Mouse (Mus musculus) heart, postnatal 36 days (tissue): ENCODE results near the gene Relt. TPM values are rescaled to one million over a fixed set of nuclear protein-coding genes. Genes with fewer than 3 reads are reported as not detected.

ENCODE experiments used
- DNase-seq, 2 experiments: peaks; one replicate each; pipeline ENCODE4 v3.0.0; 2021 to 2022
- intact Hi-C: fragments of 180-260 bp; cut with DNase I; formaldehyde crosslinking; loops from one replicate; pipeline ENCODE4 v1.15.1; 2025
- total RNA-seq, 2 experiments: library from RNA; stranded (reverse); gene quantifications; 2 replicates each; pipeline ENCODE4 v1.2.3; 2021

Gene Relt
- total RNA-seq, 2 experiments from 2014 or later: 2.1 to 3.1 TPM

GRCm38 (mm10) chr7:100876771-100877170 is 13.5 kb upstream of the Relt start:
- no peak for DNase-seq
- intact Hi-C loops: no loop called here

DNA sequence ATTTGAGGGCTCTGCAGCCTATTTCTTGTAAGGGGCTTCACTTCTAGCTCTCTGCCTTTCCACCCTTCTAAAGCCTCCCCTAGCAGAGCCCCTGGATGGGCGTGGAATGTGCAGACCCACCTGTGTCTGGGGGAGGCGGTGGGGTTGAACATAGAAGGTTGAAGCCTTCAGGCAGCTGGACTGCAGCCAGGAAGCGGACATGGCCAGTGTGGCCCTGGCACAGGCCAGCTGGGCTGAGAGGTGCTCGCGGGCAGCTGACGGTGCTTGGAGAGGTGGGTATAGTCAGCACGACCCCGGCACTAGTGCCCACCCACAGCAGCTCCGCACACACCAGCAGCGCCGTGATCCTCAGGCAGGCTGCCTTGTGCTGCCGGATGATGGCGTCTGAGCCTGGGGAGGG is 13.0 kb upstream of the Relt start:
- DNase-seq: no peak
- intact Hi-C loops: no loop called here

DNA sequence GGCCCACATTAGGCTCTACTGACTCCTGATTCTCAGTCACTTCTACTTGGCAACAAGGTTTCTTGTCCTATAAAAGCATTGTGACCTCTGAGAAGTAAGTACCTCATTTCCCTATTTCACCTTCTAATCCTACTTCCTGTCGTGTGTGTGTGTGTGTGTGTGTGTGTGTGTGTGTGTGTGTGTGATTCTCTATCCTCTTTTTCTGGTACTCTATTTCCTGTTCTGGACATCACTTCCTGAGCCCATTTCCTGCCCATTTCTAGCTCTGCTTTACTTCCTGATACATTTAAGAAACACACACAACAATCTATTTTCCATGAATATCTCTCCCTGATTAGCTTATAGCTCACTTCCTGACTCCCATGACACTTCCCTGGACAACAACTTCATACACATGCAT is 12.6 kb upstream of the Relt start:
- intact Hi-C loops: no loop called here
- DNase-seq: no peak

DNA sequence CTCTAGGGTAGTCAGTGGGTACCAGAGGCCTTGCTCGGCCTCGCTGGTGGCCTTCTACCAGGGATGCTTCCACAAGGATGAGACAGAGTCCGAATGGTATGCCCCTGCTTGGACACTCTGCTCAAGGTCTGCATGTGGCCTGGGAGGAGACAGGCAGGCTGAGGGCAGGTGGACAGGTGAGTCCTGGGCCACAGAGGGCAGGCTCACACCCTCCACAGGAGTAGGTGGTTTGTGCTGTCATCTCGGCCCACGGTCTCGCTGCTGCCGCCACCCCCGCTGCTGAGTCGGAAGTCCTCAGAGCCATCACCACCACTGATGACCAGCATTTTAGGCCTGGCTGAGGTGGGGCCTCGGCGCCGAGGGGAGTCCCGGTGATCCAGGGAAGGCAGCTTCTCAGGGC is 10.0 kb upstream of the Relt start:
- DNase-seq: no peak
- intact Hi-C loops: no loop called here

DNA sequence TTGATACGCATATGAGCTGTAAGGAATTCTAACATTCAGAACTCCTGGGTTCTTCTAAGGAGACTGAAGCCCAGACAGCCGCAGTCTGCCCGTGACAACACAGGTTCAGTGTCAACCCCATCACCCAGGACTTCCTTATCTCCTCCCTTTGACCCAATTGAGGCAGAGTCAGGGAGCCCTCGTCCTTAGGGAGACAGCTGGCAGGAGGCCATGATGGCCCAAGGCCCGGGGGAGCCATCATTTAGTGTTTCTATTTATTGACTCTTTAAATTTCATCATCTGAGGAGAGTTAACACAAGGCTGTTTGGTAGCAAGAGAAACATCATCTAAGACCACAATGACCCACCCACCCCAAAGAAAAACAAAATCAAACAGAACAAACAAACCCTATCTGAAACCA is 8.6 kb upstream of the Relt start:
- intact Hi-C loops: no loop called here
- DNase-seq: peak; percentile 52 to 56

DNA sequence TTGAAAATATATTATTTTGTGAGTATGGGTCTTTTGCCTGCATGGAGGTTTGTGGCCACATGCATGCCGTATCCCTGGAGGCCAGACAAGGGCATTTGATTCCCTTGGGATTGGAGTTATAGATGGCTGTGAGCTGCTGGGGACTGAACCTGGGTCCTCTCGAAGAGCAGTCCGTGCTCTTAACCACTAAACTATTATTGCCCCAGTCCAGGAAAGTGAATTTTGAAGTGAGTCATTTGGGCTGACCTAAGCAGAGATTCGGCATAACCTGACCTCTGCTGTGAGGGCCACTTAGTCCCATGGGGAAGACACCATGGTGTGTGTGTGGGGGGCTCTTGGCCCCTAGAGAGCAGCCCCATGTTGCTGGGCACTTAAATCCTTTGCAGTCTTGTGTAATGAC is 8.1 kb upstream of the Relt start:
- DNase-seq: no peak
- intact Hi-C loops: no loop called here

- DNase-seq: no peak
- intact Hi-C loops: loop anchor here (5.0 kb wide), 1 partner anchor 348 kb away; no protein-coding TSS in a partner anchor
These were observed 6.8 kb upstream of the Relt start for GRCm38 (mm10) chr7:100869877-100870629.

GRCm38 (mm10) chr7:100868551-100868950 is 5.3 kb upstream of the Relt start:
- DNase-seq: no peak
- intact Hi-C loops: loop anchor here (5.0 kb wide), 1 partner anchor 346 kb away; no protein-coding TSS in a partner anchor

GRCm38 (mm10) chr7:100867561-100867960 is 4.3 kb upstream of the Relt start:
- intact Hi-C loops: loop anchor here (2.0 to 5.0 kb wide), 2 partner anchors 183 to 345 kb away; no protein-coding TSS in a partner anchor

DNA sequence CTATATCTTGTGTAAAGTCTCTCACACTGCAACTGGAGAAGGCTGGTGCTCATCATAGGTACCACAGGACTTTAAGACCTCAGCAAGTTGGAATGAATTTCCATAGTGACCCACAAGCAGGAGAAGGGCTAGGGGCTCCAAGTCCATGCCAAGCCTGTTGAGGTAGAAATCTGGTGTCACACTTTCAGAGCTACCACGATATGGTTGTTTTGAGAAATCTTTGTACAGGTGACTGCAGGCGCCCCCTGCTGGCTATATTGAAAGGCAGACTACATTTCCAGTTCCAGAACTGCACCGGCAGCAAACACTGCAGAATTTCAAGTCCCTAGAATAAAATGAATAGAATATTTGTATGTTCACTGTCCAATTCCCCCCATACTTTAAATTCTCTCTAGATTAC is 3.4 kb upstream of the Relt start:
- intact Hi-C loops: loop anchor here (1.0 to 5.0 kb wide), 3 partner anchors 18 to 344 kb away; no protein-coding TSS in a partner anchor
- DNase-seq: peak; percentile 69 to 74

More at GRCm38 (mm10) chr7:100867561-100867960, 4.3 kb upstream of the Relt start:
- DNase-seq: no peak

DNA sequence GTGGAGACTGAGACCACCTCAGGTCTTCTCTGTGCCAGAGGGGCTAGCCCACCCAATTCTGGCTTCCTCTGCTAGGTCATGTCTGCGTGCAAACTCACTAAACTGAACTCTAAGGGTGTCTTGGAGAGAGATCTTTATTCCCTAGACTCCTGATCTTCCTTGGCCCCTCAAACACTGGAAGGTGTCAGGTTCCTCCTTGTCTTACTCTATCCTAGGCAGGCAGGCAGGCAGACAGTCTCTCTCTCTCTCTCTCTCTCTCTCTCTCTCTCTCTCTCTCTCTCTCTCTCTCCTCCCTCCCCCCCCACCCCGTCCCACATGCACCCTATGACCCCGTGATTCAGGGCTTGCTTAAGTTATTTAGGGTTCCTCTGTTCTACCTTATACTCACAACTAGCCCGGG is 893 bp downstream of the Relt start:
- no peak for DNase-seq
- intact Hi-C loops: no loop called here

- intact Hi-C loops: no loop called here
- no peak for DNase-seq
These were observed 2.0 kb downstream of the Relt start for GRCm38 (mm10) chr7:100861209-100861608.

DNA sequence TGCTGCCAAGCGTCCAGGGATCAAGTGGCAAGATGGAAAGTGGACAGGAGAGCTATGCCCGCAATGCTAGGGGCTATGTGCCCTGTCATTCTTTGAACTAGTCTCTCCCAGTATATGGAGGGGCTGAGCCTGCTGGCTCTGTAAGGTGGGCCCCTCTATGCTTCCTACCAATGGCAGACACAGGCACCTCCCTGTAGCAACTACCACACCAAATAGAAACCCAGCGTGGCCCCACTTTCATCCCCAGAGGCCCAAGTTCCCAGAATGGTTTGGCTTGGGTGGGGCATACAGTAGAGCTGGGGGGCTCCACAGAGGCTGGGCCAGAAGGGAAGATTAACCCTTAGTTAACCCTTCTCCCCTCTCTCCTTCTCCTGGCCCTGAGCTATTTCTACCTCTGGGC is 2.8 kb downstream of the Relt start:
- DNase-seq: no peak
- intact Hi-C loops: no loop called here

DNA sequence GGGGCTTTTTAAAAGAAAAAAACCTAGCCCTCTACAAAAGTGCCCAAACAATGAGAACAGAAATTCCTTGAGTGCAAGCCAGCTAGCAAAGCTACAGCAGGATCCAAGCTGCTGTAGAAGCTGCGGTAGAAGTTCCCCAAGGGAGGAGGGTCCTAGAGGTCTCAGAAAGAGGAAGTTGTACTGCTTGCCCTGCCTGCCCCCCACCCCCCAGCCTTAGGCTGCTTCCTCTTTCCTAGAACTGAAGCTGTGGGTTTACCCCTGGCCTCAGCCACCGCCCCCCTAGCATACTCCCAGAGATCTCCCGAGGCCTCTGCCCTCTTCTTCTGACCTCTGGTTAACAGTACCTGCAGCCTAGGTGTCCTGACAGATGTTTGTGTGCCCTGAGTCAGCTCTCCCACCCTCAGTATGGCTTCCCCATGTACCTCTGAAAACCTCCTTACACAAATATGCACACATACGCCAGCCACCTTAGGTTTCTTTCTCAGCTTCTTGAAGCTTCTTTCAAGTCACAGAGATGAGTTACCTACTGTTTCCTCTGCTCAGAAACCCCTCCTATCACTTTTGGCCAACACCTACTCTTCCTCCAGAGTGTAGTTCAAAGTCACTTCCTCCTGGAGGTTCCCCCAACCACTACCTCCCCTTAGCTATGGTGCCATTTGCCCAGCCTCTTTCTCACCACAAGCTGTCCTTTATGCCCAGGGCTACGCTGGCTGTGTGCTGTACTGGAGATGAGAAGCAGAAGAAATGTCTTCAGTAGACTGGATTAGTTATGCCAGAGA is 7.3 kb downstream of the Relt start:
- intact Hi-C loops: no loop called here
- no peak for DNase-seq

DNA sequence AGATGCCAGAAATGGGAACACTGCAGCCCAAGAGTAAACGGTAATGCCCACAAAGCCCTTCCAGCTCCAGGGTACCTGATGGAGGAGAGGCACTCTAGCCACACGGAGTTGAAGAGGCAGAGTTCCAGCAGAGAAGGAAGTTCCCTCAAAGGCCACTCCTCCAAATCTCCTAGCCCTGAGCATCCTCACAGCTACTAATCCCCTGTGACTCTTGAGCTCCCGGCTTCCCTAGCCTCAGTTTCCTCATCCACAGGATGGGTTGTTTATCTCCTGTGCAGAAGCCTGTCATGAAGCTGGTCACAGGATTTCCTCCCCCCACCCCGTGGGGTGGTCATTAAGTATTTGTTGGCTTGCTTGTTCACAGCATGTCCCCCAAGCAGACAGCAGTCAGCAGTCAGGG is 7.9 kb downstream of the Relt start:
- DNase-seq: no peak
- intact Hi-C loops: no loop called here

- intact Hi-C loops: no loop called here
- no peak for DNase-seq
These were observed 8.4 kb downstream of the Relt start for GRCm38 (mm10) chr7:100854861-100855260.

DNA sequence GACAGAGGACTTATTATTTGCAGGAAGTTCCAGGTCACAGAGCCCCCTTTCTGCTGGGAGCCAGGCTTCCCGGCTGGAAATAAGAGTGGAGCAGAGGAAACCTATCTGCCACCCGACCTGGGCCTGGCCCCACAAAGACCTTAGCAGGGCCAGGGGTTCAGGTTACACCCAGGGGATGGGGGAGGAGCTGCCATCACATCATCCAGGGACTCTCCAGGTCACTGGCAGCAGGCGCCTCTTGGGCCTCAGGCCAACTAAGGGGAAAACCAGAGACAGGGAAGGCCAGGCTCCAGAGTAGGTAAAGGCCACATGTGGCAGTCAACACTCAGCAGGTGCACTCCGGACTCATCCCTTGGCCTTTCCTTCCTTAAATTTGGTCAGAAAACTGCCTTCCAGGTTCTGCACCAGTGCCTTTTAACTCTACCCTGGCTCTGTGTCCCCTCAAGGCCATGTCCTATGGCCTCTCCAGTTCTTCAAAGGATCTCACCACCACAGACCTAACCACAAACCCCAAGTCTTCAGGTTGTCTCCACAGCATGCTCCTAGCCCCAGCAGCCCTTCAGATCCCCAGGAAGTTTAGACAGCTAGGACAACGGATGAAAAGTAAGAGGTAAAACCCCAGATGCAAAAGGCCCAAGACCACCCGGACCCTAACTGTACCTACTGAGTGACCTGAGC is 9.0 kb downstream of the Relt start:
- no peak for DNase-seq
- intact Hi-C loops: no loop called here

DNA sequence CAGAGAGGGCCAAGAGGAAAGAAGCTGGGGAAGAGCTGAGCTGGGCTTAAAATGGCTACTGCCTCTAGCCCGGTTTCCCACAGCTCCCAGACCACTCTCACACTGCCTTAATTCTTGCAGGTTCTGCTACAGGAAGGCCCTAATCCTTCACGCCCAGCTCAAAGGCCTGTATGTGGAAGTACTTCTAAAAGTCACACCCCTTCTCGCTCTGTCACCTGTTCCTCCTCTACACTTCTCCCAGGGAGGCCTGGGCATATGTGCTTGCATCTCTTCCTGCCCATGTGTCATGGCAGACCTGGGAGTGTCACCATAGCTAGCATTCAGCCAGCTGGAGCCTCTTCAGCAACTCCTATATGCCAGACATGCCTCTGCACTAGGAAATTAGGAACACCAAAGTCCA is 9.8 kb downstream of the Relt start:
- intact Hi-C loops: no loop called here
- no peak for DNase-seq

GRCm38 (mm10) chr7:100851481-100852356 is 11.5 kb downstream of the Relt start:
- intact Hi-C loops: no loop called here
- no peak for DNase-seq

DNA sequence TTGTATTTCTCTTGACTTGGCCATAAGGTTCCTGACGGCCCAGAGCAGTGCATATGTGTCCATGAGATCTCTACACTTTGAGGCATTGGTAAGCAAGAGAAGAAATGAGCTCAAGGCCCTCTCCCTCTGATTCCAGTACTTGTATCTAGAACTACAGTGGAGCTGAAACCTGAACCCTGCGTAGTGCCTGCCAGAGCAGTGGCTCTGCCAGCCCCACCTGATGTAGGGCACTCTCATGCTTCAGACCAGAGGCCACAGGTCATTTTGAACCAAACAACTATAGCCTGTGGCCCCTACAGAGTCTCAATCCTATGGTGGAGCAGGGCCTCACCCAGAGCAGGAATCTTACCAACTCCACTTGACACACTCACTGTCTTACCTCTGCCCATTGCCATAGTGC is 13.7 kb downstream of the Relt start:
- no peak for DNase-seq
- intact Hi-C loops: no loop called here
